Mouse (Mus musculus) liver (tissue): Measurements from ENCODE around the gene H2-M9.

ENCODE experiments used
- DNase-seq: peaks from one replicate; pipeline ENCODE4 v3.0.0-alpha.2; 2020; ENCODE audit warnings: mixed read lengths

The H2-M9 gene

GRCm38 (mm10) chr17:36642566-36642965 lies at the start of gene H2-M9:
Gene H2-M9 (minus strand): TSS chr17:36642666.
- DNase-seq: no peak

GRCm38 (mm10) chr17:36672119-36672518 lies 29.7 kb upstream of the H2-M9 start, which contains the start of gene H2-M1:
Gene H2-M1 (minus strand): TSS chr17:36672219.
- DNase-seq: no peak
